Comparison of ENCODE assay signal across 49 mouse cellular contexts in the genomic region with DNA sequence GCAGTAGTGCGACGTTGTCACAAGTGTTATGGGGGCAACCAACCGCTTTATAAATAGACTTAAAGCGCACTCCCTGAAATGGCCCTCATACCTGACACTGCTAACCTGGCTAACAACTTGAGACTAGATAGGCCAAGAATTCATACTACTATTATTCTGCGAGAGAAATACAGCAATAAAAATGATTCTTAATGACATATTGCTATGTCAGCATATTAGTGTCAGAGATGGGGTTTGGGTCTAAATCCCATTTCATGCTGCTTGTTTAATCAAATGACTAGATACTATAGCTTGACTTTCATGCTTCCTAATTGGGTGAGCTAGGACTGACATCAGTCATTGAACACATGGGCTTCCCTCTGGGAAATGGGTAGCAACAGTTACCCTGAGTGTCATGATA. TPM values are rescaled to one million over a fixed set of nuclear protein-coding genes. Genes with fewer than 3 reads are reported as not detected.
"Had no signal": no experiment of that assay in that cellular context is flagged by ENCODE, and none has a peak within 500 bp of the region (broad histone marks: within the 10 kb centered on the region; RNA-seq: fewer than 3 reads in every experiment).

No protein-coding gene starts in this region.

- H3K9ac ChIP-seq: heart, embryonic 12.5 days; heart, embryonic 13.5 days; heart, embryonic 15.5 days; hindbrain, embryonic 12.5 days; hindbrain, embryonic 13.5 days; hindbrain, embryonic 14.5 days; hindbrain, embryonic 15.5 days; intestine, embryonic 15.5 days; kidney, embryonic 15.5 days had no signal

- H3K4me1 ChIP-seq: heart, embryonic 10.5 days; heart, embryonic 12.5 days; heart, embryonic 13.5 days; heart, embryonic 15.5 days; hindbrain, embryonic 10.5 days; hindbrain, embryonic 12.5 days; hindbrain, embryonic 13.5 days; hindbrain, embryonic 15.5 days; intestine, embryonic 15.5 days; kidney, embryonic 15.5 days had no signal

- H3K36me3 ChIP-seq: heart, embryonic 10.5 days; heart, embryonic 12.5 days; heart, embryonic 13.5 days; heart, embryonic 15.5 days; hindbrain, embryonic 10.5 days; hindbrain, embryonic 12.5 days; hindbrain, embryonic 13.5 days; hindbrain, embryonic 15.5 days; intestine, embryonic 15.5 days; kidney, embryonic 15.5 days had no signal

- H3K4me3 ChIP-seq: heart, embryonic 10.5 days; heart, embryonic 12.5 days; heart, embryonic 13.5 days; heart, embryonic 15.5 days; hindbrain, embryonic 10.5 days; hindbrain, embryonic 12.5 days; hindbrain, embryonic 13.5 days; hindbrain, embryonic 15.5 days; intestine, embryonic 15.5 days; kidney, embryonic 15.5 days; layer of hippocampus, adult 2 months had no signal

- H3K27me3 ChIP-seq: heart, embryonic 12.5 days; heart, embryonic 13.5 days; heart, embryonic 15.5 days; hindbrain, embryonic 12.5 days; hindbrain, embryonic 13.5 days; hindbrain, embryonic 15.5 days; intestine, embryonic 15.5 days; kidney, embryonic 15.5 days had no signal

- ATAC-seq: hindbrain, embryonic 16.5 days; hindbrain, postnatal 0 days; inflammation-experienced regulatory T-cells, adult 6 months; intestine, embryonic 15.5 days; intestine, embryonic 16.5 days; intestine, postnatal 0 days had no signal

- H3K27ac ChIP-seq: heart, embryonic 10.5 days; heart, embryonic 13.5 days; heart, embryonic 15.5 days; hindbrain, embryonic 10.5 days; hindbrain, embryonic 12.5 days; hindbrain, embryonic 13.5 days; hindbrain, embryonic 14.5 days; hindbrain, embryonic 15.5 days; hindbrain, postnatal 0 days; intestine, embryonic 15.5 days; kidney, embryonic 15.5 days; kidney, postnatal 0 days; layer of hippocampus, adult 2 months had no signal

- H3K4me2 ChIP-seq: heart, embryonic 11.5 days; heart, embryonic 12.5 days; heart, embryonic 13.5 days; heart, embryonic 15.5 days; hindbrain, embryonic 12.5 days; hindbrain, embryonic 13.5 days; hindbrain, embryonic 14.5 days; hindbrain, embryonic 15.5 days; intestine, embryonic 15.5 days; kidney, embryonic 15.5 days had no signal

- H3K9me3 ChIP-seq: heart, embryonic 10.5 days; heart, embryonic 12.5 days; heart, embryonic 13.5 days; heart, embryonic 15.5 days; hindbrain, embryonic 10.5 days; hindbrain, embryonic 12.5 days; hindbrain, embryonic 13.5 days; hindbrain, embryonic 15.5 days; intestine, embryonic 15.5 days; kidney, embryonic 15.5 days had no signal

- DNase-seq: heart, postnatal 14 days; heart, postnatal 36 days; heart, postnatal 4 days; kidney, adult 11 months; kidney, adult 18-20 months; kidney, adult 2 months; kidney, adult 8-10 months; kidney, adult 9 months; kidney, postnatal 10 days; kidney, postnatal 14 days; kidney, postnatal 25 days; kidney, postnatal 36 days; kidney, postnatal 4 days; layer of hippocampus, adult 9-11 months; layer of hippocampus, postnatal 36 days had no signal

RNA-seq across cellular contexts. Expression of gene Ifng, which starts 39.3 kb away (rescaled TPM):
- total RNA-seq: heart, postnatal 10 days; heart, postnatal 14 days; heart, postnatal 25 days; heart, postnatal 36 days; heart, postnatal 4 days; layer of hippocampus, adult 18-20 months; layer of hippocampus, adult 2 months; layer of hippocampus, adult 8-10 months; layer of hippocampus, postnatal 10 days; layer of hippocampus, postnatal 14 days; layer of hippocampus, postnatal 25 days; layer of hippocampus, postnatal 36 days; left cerebral cortex, adult 18-20 months had no signal
- polyA plus RNA-seq: heart, embryonic 10.5 days; heart, embryonic 11.5 days; heart, embryonic 12.5 days; heart, embryonic 13.5 days; heart, embryonic 14.5 days; heart, embryonic 15.5 days; heart, embryonic 16.5 days; heart, postnatal 0 days; hindbrain, embryonic 10.5 days; hindbrain, embryonic 11.5 days; hindbrain, embryonic 12.5 days; hindbrain, embryonic 13.5 days; hindbrain, embryonic 14.5 days; hindbrain, embryonic 15.5 days; hindbrain, embryonic 16.5 days; hindbrain, postnatal 0 days; intestine, embryonic 14.5 days; intestine, embryonic 15.5 days; intestine, embryonic 16.5 days; intestine, postnatal 0 days; kidney, adult 2 months; kidney, embryonic 14.5 days; kidney, embryonic 15.5 days; kidney, embryonic 16.5 days; kidney, postnatal 0 days had no signal
